Mouse (Mus musculus): Measurements from ENCODE around the gene Pgls.

- TF ChIP-seq CTCF (IDR thresholded peaks at IDR 0.05) (no peak), EP300 (IDR thresholded peaks at IDR 0.05) (no peak)
These were observed 6.4 kb downstream of the Pgls start for GRCm38 (mm10) chr8:71598375-71598774.
